Comparison of ENCODE assay signal across 16 mouse cellular contexts in the genomic region with DNA sequence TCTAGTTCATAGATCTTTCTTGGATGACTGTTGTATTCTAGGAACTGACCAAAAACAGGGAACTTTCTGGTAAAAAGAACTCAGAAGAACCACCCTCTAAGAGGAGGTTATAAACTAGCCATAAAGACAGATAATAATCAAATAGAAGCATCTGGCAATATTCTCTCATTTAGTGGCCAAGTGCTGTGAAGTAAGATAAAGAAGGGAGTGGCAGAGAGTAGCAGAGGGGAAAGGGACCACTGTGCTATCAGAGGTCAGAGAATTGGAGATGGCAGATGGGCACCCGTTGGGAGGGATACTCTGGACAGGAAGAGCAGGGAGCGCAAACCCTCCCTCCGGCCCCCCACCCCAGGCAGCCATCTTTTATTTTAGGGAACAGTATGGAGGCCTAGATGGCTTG. TPM values are rescaled to one million over a fixed set of nuclear protein-coding genes. Genes with fewer than 3 reads are reported as not detected.
"Had no signal": no experiment of that assay in that cellular context is flagged by ENCODE, and none has a peak within 500 bp of the region (broad histone marks: within the 10 kb centered on the region; RNA-seq: fewer than 3 reads in every experiment).

No protein-coding gene starts in this region.

- H3K4me1 ChIP-seq: kidney, embryonic 15.5 days; limb, embryonic 13.5 days; midbrain, embryonic 15.5 days; neural tube, embryonic 12.5 days had no signal

- H3K4me3 ChIP-seq: kidney, embryonic 15.5 days; limb, embryonic 13.5 days; midbrain, embryonic 15.5 days; neural tube, embryonic 12.5 days; stomach, embryonic 15.5 days had no signal

- H3K27me3 ChIP-seq: kidney, embryonic 15.5 days; limb, embryonic 13.5 days; midbrain, embryonic 15.5 days; neural tube, embryonic 12.5 days; stomach, embryonic 15.5 days had no signal

- H3K27ac ChIP-seq: kidney, embryonic 15.5 days; limb, embryonic 13.5 days; midbrain, embryonic 15.5 days; neural tube, embryonic 12.5 days; stomach, embryonic 15.5 days had no signal

- DNase-seq: kidney, adult 2 months; kidney, postnatal 14 days; left cerebral cortex, postnatal 4 days; lung, adult 18-20 months; lung, postnatal 36 days; thymus, adult 2 months; thymus, postnatal 4 days had no signal

- H3K4me2 ChIP-seq: kidney, embryonic 15.5 days; limb, embryonic 13.5 days; midbrain, embryonic 11.5 days; midbrain, embryonic 15.5 days; neural tube, embryonic 12.5 days; stomach, embryonic 15.5 days had no signal

- H3K9ac ChIP-seq: kidney, embryonic 15.5 days; limb, embryonic 13.5 days; midbrain, embryonic 15.5 days; neural tube, embryonic 12.5 days; stomach, embryonic 15.5 days had no signal

- ATAC-seq: inflammation-experienced regulatory T-cells, adult 6 months; midbrain, embryonic 15.5 days had no signal

- H3K36me3 ChIP-seq: kidney, embryonic 15.5 days; limb, embryonic 13.5 days; midbrain, embryonic 15.5 days; neural tube, embryonic 12.5 days; stomach, embryonic 15.5 days had no signal

- H3K9me3 ChIP-seq: kidney, embryonic 15.5 days; limb, embryonic 13.5 days; midbrain, embryonic 15.5 days; neural tube, embryonic 12.5 days; stomach, embryonic 15.5 days had no signal

RNA-seq across cellular contexts. Expression of a gene that starts 34.3 kb away (rescaled TPM):
- total RNA-seq: layer of hippocampus, adult 8-10 months; layer of hippocampus, postnatal 14 days; left cerebral cortex, postnatal 4 days had no signal
- polyA plus RNA-seq: midbrain, embryonic 11.5 days; neural tube, embryonic 12.5 days had no signal
